8 mouse cellular contexts compared by ENCODE assay signal in the genomic region with DNA sequence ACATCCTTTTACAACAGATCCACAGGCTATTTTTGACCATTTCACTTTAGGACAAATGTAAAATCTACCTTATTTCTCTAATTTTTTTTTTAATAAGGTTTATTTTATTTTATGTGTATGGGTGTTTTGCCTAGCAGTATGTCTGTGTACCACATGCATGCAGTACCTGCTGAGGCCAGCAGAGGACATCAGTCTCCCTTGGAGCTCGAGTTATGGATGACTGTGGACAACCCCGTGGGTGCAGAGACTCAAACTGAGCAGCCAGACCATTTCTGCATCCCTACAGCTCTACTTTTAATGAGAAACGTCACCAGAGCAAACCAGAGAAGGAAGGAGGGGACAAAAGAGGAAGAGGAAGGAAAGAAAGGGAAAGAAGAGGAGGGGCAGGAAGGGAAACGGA.
DNase-seq lines count a peak whose midpoint lies in the region; ATAC-seq lines count a peak whose summit lies in the region.
"Had no signal": no experiment of that assay in that cellular context is flagged by ENCODE, and none has a peak within 500 bp of the region (broad histone marks: within the 10 kb centered on the region; RNA-seq: fewer than 3 reads in every experiment).

No protein-coding gene starts in this region.

- H3K4me1 ChIP-seq in liver, embryonic 11.5 days (replicated peaks; ENCODE audit: control insufficient read depth, insufficient read depth, low read length), result no peaks in the 10 kb centered on the region
- no peaks in the 10 kb centered on the region for H3K4me1 ChIP-seq in intestine, embryonic 15.5 days (replicated peaks)
- no peaks in the 10 kb centered on the region for H3K4me1 ChIP-seq in stomach, embryonic 15.5 days
- H3K4me1 ChIP-seq: embryonic facial prominence, embryonic 13.5 days had no signal

- DNase-seq in liver (peak; percentile 26), NIH3T3 (ENCODE audit: low read depth) (peak; percentile 30)
- DNase-seq in liver, embryonic 11.5 days (ENCODE audit: low spot score), result no peak
- no peak for DNase-seq in layer of hippocampus, postnatal 14 days (ENCODE audit: low spot score in 2 of 2)

- H3K4me2 ChIP-seq in liver, embryonic 11.5 days, result no peak overlapping the region
- no peak overlapping the region for H3K4me2 ChIP-seq in intestine, embryonic 15.5 days (replicated peaks)
- no peak overlapping the region for H3K4me2 ChIP-seq in stomach, embryonic 15.5 days
- H3K4me2 ChIP-seq: embryonic facial prominence, embryonic 13.5 days had no signal

- H3K9me3 ChIP-seq in liver, embryonic 11.5 days (ENCODE audit: control insufficient read depth, low read length), result 0 out of 2 replicates have a peak, but pooled peaks cover 2% of the 10 kb centered on the region
- no peaks in the 10 kb centered on the region for H3K9me3 ChIP-seq in intestine, embryonic 15.5 days
- no peaks in the 10 kb centered on the region for H3K9me3 ChIP-seq in stomach, embryonic 15.5 days
- H3K9me3 ChIP-seq: embryonic facial prominence, embryonic 13.5 days had no signal

- ATAC-seq in liver, embryonic 11.5 days (replicated peaks; ENCODE audit: low FRiP score), result no peak
- no peak for ATAC-seq in intestine, embryonic 15.5 days
- no peak for ATAC-seq in stomach, embryonic 15.5 days (ENCODE audit: insufficient read depth, low FRiP score, low read depth)
- ATAC-seq in cerebellum, adult (ENCODE audit: insufficient number of reproducible peaks, low FRiP score, low TSS enrichment), result no peak

- no peak overlapping the region for H3K4me3 ChIP-seq in liver, embryonic 11.5 days (ENCODE audit: low read depth, low read length)
- no peak overlapping the region for H3K4me3 ChIP-seq in intestine, embryonic 15.5 days (replicated peaks)
- no peak overlapping the region for H3K4me3 ChIP-seq in stomach, embryonic 15.5 days (replicated peaks)
- H3K4me3 ChIP-seq: embryonic facial prominence, embryonic 13.5 days had no signal

- H3K27me3 ChIP-seq in liver, embryonic 11.5 days (replicated peaks; ENCODE audit: control insufficient read depth, insufficient read depth, low read length), result no peaks in the 10 kb centered on the region
- no peaks in the 10 kb centered on the region for H3K27me3 ChIP-seq in intestine, embryonic 15.5 days (replicated peaks)
- no peaks in the 10 kb centered on the region for H3K27me3 ChIP-seq in stomach, embryonic 15.5 days (replicated peaks)
- H3K27me3 ChIP-seq: embryonic facial prominence, embryonic 13.5 days had no signal

- WGBS in liver, embryonic 11.5 days, result 51% methylated on average over 4 of the region's 4 CpGs
- WGBS in intestine, embryonic 15.5 days, result 62% methylated on average over 4 of the region's 4 CpGs
- 62% methylated on average over 4 of the region's 4 CpGs for WGBS in stomach, embryonic 15.5 days

- no peak overlapping the region for H3K9ac ChIP-seq in liver, embryonic 11.5 days (ENCODE audit: low read depth, low read length)
- no peak overlapping the region for H3K9ac ChIP-seq in intestine, embryonic 15.5 days
- H3K9ac ChIP-seq in stomach, embryonic 15.5 days, result no peak overlapping the region
- H3K9ac ChIP-seq: embryonic facial prominence, embryonic 13.5 days had no signal

- no peaks in the 10 kb centered on the region for H3K36me3 ChIP-seq in liver, embryonic 11.5 days (ENCODE audit: control insufficient read depth, insufficient read depth, low read length)
- no peaks in the 10 kb centered on the region for H3K36me3 ChIP-seq in intestine, embryonic 15.5 days
- H3K36me3 ChIP-seq in stomach, embryonic 15.5 days, result no peaks in the 10 kb centered on the region
- H3K36me3 ChIP-seq: embryonic facial prominence, embryonic 13.5 days had no signal

- no peak overlapping the region for H3K27ac ChIP-seq in liver, embryonic 11.5 days (ENCODE audit: low read depth, low read length)
- H3K27ac ChIP-seq in intestine, embryonic 15.5 days, result 0 out of 2 replicates have a peak overlapping the region, but pooled peaks have one; percentile 11
- H3K27ac ChIP-seq in stomach, embryonic 15.5 days, result peak overlapping the region; percentile 21; the same call in 1 of the 2 replicates
- H3K27ac ChIP-seq: embryonic facial prominence, embryonic 13.5 days had no signal

Comparison
In these comparisons a context has a peak if more than half of its experiments do, and no peak if none do; other contexts are left out.
1. DNase-seq: peak in liver (single experiment) and NIH3T3 (single experiment); none in liver, embryonic 11.5 days (single experiment) and layer of hippocampus, postnatal 14 days (0 of 2).